Mouse (Mus musculus) olfactory bulb, adult 2 months (tissue): ENCODE measurements at regions not wholly inside any gene's neighbourhood (a gene's known extent, or its start where the extent isn't known, plus 50 kb on each side); places are given as distances from the start of the nearest gene placed in this dataset.

ENCODE experiments used
- CTCF ChIP-seq: fragments of 200-500 bp; IDR thresholded peaks from 2 replicates; pipeline ENCODE4 v1.5.1; 2012; ENCODE audit warnings: low read depth, mild to moderate bottlenecking, low read length, moderate library complexity; ENCODE audit not compliant: insufficient read depth
- POLR2A ChIP-seq: fragments of 200-500 bp; IDR thresholded peaks from 2 replicates; pipeline ENCODE4 v1.6.1; 2012; ENCODE audit warnings: mild to moderate bottlenecking, low read depth, low read length, moderate library complexity; ENCODE audit not compliant: insufficient read depth

DNA sequence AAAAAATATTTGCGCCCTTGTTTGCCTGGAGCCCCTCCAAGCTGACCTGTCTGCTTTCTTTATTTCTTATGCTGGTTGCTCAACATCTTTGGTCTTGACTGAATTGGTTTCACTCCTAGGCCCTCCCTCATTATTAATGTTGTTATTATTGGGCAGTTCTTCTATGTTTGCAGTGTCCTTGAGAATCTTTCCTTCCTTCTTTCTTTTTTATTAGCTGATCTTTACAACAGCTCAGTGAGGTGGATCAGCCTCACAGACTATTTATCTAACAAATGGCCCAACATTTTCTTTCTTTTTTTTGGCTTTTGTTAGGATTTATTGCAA, 117.9 kb upstream of the Slc30a5 start:
- no peak for TF ChIP-seq CTCF
- no peak for TF ChIP-seq POLR2A
